Mouse (Mus musculus): Measurements from ENCODE around the gene Hnf1b.

The Hnf1b gene

DNA sequence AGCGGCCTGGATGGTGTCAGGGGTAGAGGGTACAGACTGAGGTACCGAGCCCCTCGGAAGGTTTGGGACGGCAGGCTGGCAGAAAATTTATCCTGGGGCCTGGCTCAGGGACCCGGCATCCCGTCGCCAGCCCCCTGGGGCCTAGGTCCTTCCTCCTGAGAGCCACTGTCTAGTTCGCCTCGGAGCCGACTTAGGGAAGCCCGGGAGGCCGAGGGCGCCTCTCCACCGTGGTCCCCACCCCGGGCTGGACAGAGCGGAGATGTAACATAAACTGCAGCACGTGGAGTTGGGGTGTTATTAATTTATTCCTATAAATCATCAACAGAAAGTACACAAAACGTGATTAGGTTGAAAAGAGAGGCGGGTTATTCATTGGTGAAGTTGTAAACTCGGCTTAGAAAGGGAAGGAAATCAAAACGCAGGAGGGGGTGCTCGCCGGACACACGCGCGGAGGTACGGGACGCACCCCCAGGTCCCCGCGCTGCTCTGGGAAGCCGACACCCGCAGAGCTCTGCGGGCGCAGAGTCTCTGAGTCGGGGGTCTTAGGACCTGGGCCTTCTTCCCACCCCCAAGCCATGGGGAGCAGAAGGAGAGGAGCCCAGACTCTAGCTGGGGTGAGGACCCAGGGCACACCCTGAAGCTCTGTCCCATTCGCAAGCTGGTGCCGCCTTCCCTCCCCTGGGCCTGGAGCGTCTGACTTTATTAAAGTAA, 2.8 kb downstream of the Hnf1b start:
- no peak for ATAC-seq (ENCODE audit: low TSS enrichment)

- ATAC-seq (ENCODE audit: low TSS enrichment), result no peak
Measured at GRCm38 (mm10) chr11:83853221-83853792, 3.4 kb downstream of the Hnf1b start.

- ATAC-seq (ENCODE audit: low TSS enrichment), result no peak
Measured at GRCm38 (mm10) chr11:83854091-83854490, 4.2 kb downstream of the Hnf1b start.

DNA sequence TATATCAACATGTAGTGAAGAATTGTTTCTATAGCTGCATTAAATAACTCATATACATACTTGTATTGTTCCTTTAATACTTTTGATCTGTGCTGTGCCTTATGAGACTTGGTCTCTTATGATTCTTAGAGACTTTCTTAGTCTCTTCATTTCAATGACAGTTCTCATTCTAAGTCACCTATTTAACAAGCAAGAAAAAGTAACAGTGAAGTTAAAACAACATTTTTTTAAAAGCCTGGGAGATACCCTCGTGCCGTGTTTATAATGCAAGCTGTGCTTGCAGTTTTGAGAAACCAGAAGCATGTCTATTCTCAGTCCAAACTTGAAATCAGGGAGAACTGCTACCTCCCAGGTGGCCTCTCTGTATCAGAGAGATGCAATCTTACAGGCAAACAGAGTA, 4.8 kb downstream of the Hnf1b start:
- no peak for ATAC-seq (ENCODE audit: low TSS enrichment)

GRCm38 (mm10) chr11:83857256-83857655, 7.4 kb downstream of the Hnf1b start:
- no peak for ATAC-seq (ENCODE audit: low TSS enrichment)

DNA sequence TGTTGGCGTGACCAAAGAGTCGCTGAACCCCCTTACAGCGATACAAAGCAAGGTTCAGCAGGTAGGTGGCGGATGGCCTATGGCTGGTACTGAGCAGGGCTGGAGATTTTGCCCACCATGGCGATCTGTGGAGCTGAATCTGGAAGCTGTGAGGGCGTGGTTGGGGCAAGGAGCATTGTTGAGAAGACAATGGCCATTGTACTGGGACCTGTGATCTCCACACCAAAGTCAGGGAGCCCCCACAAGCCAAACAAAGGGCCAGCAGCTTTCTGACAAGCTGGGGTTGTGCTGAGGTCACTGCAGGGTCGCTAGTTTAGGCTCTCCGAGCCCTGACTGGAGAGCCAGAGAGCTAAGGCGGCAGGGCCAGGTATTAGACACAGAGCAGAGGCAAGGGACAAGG, 15.4 kb downstream of the Hnf1b start:
- no peak for ATAC-seq (ENCODE audit: low TSS enrichment)

GRCm38 (mm10) chr11:83867571-83867970, 17.7 kb downstream of the Hnf1b start:
- no peak for ATAC-seq (ENCODE audit: low TSS enrichment)

DNA sequence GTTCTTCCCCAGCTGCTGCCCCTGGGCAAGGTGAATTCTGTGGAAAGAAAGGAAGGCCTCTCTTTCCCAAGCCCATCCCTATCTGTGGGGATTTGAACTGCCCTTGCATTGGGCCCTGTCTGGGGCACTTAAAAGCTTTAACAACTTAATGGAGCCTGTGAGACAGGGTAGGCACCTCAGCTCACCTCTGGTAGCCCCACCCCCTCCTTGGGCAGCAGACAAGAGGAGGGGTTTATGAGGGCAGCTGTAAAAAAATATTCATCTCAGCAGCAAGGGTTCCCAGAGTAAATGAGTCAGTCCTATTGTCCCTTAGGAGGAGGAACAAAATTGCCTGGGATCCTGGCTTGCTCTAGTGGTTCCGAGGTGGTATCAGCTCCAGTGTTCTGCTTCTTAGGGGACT, 19.3 kb downstream of the Hnf1b start:
- no peak for ATAC-seq (ENCODE audit: low TSS enrichment)

DNA sequence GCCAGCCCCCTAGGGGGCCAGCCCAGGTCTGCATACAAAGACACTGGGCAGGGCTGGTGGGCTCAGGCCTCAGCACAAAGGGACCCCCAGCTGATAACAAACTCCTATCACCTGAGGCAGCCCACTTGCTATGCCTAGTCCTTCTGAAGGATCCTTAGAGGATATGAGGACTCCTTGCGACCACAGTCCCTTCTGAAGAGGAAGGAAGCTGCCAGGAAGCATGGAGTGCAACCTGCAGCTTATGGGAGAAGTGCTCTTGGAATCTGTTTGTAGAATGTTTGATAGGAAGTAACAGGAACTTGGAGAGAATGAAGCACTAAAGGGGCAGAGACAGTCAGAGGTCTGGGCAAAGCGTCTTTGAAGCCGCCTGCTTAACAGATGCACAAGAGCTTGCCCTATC, 19.8 kb downstream of the Hnf1b start:
- no peak for ATAC-seq (ENCODE audit: low TSS enrichment)

- ATAC-seq (ENCODE audit: low TSS enrichment), result peak; percentile 96
Measured at GRCm38 (mm10) chr11:83871780-83872554, 22.1 kb downstream of the Hnf1b start.

DNA sequence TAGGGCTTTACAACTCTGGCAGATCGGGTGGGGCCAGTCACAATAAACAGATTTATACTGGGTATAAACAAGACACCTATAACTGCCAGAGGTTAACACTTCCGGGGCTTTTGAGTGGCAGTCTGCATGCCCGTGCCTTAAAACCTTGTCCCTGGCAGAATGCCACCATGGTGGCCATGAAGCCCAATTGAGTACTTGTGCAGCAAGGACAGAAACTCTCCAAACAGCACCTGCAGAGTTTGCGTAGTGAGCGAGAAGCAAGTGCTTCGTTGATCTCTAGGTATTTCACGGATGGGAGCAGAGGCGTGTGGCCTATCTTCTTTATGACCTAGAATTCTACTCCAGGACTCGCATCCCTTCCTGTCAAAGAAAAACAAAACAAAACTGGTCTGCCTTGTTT, 23.6 kb downstream of the Hnf1b start:
- ATAC-seq (ENCODE audit: low TSS enrichment), result no peak

- no peak for ATAC-seq (ENCODE audit: low TSS enrichment)
Measured at GRCm38 (mm10) chr11:83876630-83877029, 26.8 kb downstream of the Hnf1b start.

- ATAC-seq (ENCODE audit: low TSS enrichment), result no peak
Measured at GRCm38 (mm10) chr11:83877765-83878164, 27.9 kb downstream of the Hnf1b start.

DNA sequence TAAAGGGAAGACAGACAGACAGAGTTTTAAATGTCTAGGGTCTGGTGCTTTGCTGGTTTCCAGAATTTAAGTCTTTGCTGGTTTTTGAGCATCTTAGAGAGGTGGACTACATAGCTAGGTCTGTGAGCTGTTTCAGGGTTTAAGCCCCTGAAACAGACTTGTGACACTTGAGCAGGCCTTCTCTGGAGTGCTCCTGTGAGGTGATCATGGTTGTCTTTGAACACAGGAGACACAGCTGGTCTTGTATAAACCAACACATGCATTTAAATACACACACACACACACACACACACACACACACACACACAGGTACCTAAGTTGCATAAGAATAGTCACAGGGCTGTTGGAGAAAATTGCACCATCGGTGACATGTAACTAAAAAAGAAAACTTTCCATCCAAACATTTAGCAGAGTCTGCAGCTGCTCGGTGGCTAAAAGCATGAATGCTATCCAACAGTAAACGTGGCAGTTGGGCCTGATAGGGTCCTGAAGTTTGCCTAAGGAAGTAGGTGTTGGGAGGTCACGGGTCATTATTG, 28.6 kb downstream of the Hnf1b start:
- ATAC-seq (ENCODE audit: low TSS enrichment), result no peak

- ATAC-seq (ENCODE audit: low TSS enrichment), result no peak
Measured at GRCm38 (mm10) chr11:83879130-83879529, 29.3 kb downstream of the Hnf1b start.

DNA sequence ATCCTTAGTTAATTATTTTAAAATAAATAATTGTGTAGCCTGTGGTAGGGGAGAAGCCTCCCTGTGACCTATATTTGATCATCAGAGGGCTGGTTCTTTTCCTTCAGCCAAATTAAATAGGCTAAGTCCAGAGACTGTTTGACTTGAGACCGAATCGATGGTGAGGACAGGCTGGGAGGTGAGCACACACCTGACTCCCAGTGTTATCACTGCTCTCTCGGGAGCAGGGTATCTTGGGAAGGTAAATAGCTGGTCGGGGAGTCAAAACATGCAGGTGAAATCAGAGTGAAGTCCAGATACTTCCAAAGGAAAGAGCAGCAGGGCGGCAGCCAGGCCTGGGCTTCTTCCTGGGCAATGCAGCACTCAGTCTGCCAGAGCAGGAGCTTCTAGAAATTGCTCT, 31.6 kb downstream of the Hnf1b start:
- no peak for ATAC-seq (ENCODE audit: low TSS enrichment)

- no peak for ATAC-seq (ENCODE audit: low TSS enrichment)
Measured at GRCm38 (mm10) chr11:83882552-83882951, 32.7 kb downstream of the Hnf1b start.

DNA sequence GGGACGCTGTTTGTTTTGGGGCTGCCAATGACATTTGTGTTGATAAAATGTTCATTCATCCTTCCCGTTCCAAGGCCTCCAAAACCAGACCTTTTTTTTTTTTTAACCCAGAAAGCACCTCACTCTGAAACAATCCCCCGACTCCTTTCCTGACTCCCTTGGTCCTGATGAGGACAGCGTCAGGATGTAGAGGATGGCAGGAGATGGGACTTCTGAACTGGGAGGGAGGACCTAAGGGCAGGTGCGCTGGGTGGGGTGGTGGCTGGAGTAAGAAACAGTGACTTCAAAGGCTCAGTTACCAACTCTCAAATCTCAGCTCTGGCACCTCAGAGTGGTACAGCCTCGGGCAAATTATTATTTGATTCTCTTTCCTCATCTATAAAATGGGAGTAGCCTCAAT, 33.2 kb downstream of the Hnf1b start:
- no peak for ATAC-seq (ENCODE audit: low TSS enrichment)

DNA sequence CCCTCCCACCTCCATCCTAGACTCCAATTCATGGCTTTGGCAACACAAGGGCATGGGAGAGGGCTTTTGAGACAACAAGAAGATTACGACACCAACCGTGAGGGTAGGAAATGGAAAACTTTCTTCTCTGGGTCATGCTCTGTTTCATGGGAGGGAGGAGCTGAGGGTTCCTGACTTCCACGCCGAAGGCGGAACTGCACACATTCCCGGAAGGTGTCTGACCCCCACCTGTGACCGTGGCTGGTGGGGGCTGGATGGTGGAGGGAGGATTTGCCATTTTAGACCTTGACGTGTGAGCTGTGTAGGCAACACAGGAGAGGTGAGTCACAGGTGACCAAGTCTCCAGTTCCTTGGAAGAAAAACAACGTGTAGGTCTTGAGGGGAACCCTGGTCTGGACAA, 33.9 kb downstream of the Hnf1b start:
- ATAC-seq (ENCODE audit: low TSS enrichment), result no peak

GRCm38 (mm10) chr11:83885175-83885574, 35.3 kb downstream of the Hnf1b start:
- no peak for ATAC-seq (ENCODE audit: low TSS enrichment)

GRCm38 (mm10) chr11:83886746-83887145, 36.9 kb downstream of the Hnf1b start:
- ATAC-seq (ENCODE audit: low TSS enrichment), result no peak

DNA sequence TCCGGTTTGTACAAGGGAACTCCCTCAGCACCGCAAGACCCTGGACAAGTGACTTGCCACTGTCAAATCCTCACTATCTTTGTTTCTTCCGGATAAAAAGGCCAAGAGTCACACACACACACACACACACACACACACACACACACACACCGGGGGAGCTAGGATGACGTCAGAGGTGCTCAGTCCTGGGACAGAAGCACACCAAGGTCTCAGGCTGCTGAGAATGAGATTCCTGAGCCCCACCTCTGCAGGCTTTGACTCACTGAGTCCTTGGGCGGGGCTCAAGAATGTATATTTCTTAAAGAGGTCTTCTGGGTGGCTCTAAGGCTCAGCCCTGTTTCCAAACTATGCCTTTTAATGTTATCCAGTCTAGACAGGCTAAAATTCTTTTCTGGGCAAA, 41.5 kb downstream of the Hnf1b start:
- ATAC-seq (ENCODE audit: low TSS enrichment), result no peak

DNA sequence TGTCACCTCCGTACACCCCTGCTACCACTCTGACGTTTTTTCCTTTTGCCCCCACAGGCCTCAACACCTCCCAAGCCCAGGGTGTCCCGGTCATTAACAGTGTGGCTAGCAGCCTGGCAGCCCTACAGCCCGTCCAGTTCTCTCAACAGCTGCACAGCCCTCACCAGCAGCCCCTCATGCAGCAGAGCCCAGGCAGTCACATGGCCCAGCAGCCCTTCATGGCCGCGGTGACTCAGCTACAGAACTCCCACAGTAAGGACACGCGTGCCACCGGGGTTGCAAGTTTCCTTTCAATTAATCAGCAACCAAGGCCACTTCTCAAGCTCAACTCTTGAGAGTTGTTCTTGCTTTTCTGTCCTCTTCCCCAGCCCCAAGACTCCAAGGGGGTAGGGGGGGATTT, 43.5 kb downstream of the Hnf1b start:
- ATAC-seq (ENCODE audit: low TSS enrichment), result no peak

Measured in frontal cortex, adult (tissue).